Mouse (Mus musculus) forebrain, postnatal 0 days (tissue): ENCODE measurements around the gene H2afj. TPM values are rescaled to one million over a fixed set of nuclear protein-coding genes. Genes with fewer than 3 reads are reported as not detected.
"Not testable (repeated sequence)": the region's sequence is repeated elsewhere in the genome, so short reads cannot be mapped to it uniquely, and the experiment has no call there.

Experiments
- ATAC-seq: fragments of 200-750 bp; cut with Nextera tagmentation; 2 replicates; pipeline ENCODE4 v1.8.0; 2017; ENCODE audit warnings: mild to moderate bottlenecking, moderate library complexity
- DNase-seq: peaks from one replicate; pipeline ENCODE4 v3.0.0-alpha.2; 2015
- H3K27ac ChIP-seq: fragments of 300-500 bp; sonication (generic); 2 replicates; pipeline ENCODE4 v1.5.1; 2014; ENCODE audit warnings: low read depth, mild to moderate bottlenecking, antibody characterized with exemption, low read length, moderate library complexity, mixed read lengths
- H3K27me3 ChIP-seq: fragments of 300-500 bp; sonication (generic); 2 replicates; pipeline ENCODE4 v1.6.1; 2014; ENCODE audit warnings: mild to moderate bottlenecking, low read length, mixed read lengths; ENCODE audit not compliant: insufficient read depth
- H3K36me3 ChIP-seq: fragments of 300-500 bp; sonication (generic); 2 replicates; pipeline ENCODE4 v1.6.1; 2014; ENCODE audit warnings: mild to moderate bottlenecking, moderate library complexity; ENCODE audit not compliant: insufficient read depth
- H3K4me1 ChIP-seq: fragments of 300-500 bp; sonication (generic); 2 replicates; pipeline ENCODE4 v1.6.1; 2014; ENCODE audit warnings: antibody characterized with exemption; ENCODE audit not compliant: insufficient read depth
- H3K4me2 ChIP-seq: fragments of 300-500 bp; sonication (generic); 2 replicates; pipeline ENCODE4 v1.6.1; 2014; ENCODE audit warnings: low read depth, mild to moderate bottlenecking, moderate library complexity
- H3K4me3 ChIP-seq: fragments of 300-500 bp; sonication (generic); 2 replicates; pipeline ENCODE4 v1.5.1; 2014; ENCODE audit warnings: low read depth, low read length, mixed read lengths
- H3K9ac ChIP-seq: fragments of 300-500 bp; sonication (generic); 2 replicates; pipeline ENCODE4 v1.6.1; 2014; ENCODE audit warnings: mild to moderate bottlenecking
- H3K9me3 ChIP-seq: fragments of 300-500 bp; sonication (generic); 2 replicates; pipeline ENCODE4 v1.6.1; 2016; ENCODE audit warnings: low read length
- CTCF ChIP-seq: sonication (generic); IDR thresholded peaks from 2 replicates; pipeline ENCODE4 v1.5.1; 2016; ENCODE audit warnings: antibody characterized with exemption, control low read depth, low read depth
- WGBS: fragments of 180-500 bp; shearing (Covaris S2); extraction: QIAGEN DNeasy Blood & Tissue Kit; methylation state at CpG from one replicate; pipeline ENCODE4 v1.1.7; 2014; 5-methylcytosine and 5-hydroxymethylcytosine counted together
- polyA plus RNA-seq: library from polyadenylated mRNA; unstranded; fragments of >200 nt; fragmentation: Nextera tagmentation; extraction: Ambion mirVana; gene quantifications from 2 replicates; pipeline ENCODE4 v1.2.1, GENCODE M21; 2015
- total RNA-seq: library from RNA; depleted of rRNA; stranded (reverse); fragments of >200 nt; gene quantifications from 2 replicates; pipeline ENCODE4 v1.2.3, GENCODE M21; 2014

Gene H2afj
- total and polyA plus RNA-seq, 2 experiments from 2014 or later: 31.7 to 119 TPM

GRCm38 (mm10) chr6:136782761-136783160 is 25.3 kb upstream of the H2afj start:
- no peak for DNase-seq

DNA sequence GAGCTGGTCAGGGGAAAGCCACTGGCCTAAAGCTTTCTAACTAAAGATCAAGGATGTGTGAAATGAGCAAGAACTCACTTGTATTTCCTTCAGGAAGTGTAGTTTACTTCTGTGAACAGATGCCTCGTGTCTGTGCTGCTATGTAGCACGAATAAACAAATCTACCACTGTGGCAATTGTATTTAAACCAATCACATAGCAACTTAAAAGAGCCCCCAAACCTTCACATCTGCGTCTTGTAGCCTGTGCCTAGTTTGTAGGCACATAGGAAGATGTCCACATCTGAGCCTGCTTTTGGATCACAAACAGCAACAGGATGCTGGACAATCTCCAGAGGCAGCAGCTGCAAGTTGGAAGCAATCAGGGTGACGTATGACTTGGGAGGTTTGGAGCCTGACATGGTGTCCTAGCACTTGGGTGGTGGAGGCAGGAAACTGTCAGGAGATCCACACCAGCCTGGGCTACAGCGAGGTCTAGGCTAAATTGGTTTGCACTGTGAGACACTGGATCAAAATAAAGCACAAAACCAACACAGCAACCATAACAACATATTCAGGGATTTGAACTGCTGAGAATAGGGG is 18.6 kb upstream of the H2afj start:
- no peak for TF ChIP-seq CTCF
- ATAC-seq (no peak), DNase-seq (no peak)
- no peaks in the 10 kb centered on the region for H3K9me3 ChIP-seq
- H3K27ac ChIP-seq: no peak overlapping the region
- no peak overlapping the region for H3K4me2 ChIP-seq
- WGBS: 73% methylated on average over 5 of the region's 5 CpGs
- H3K27me3 ChIP-seq: peaks cover 6% of the 10 kb centered on the region; the same call in 1 of the 2 replicates
- H3K4me1 ChIP-seq: 0 out of 2 replicates have a peak, but pooled peaks cover 4% of the 10 kb centered on the region
- H3K9ac ChIP-seq: no peak overlapping the region
- H3K36me3 ChIP-seq: no peaks in the 10 kb centered on the region
- no peak overlapping the region for H3K4me3 ChIP-seq

More at GRCm38 (mm10) chr6:136782761-136783160, 25.3 kb upstream of the H2afj start:
- Histone ChIP-seq H3K27me3 (no peaks in the 10 kb centered on the region), H3K27ac (no peak overlapping the region), H3K36me3 (no peaks in the 10 kb centered on the region), H3K4me1 (no peaks in the 10 kb centered on the region), H3K4me3 (no peak overlapping the region), H3K9me3 (no peaks in the 10 kb centered on the region), H3K9ac (no peak overlapping the region), H3K4me2 (no peak overlapping the region)
- TF ChIP-seq CTCF: no peak
- 77% methylated on average over 9 of the region's 9 CpGs for whole genome bisulfite sequencing
- ATAC-seq: no peak

DNA sequence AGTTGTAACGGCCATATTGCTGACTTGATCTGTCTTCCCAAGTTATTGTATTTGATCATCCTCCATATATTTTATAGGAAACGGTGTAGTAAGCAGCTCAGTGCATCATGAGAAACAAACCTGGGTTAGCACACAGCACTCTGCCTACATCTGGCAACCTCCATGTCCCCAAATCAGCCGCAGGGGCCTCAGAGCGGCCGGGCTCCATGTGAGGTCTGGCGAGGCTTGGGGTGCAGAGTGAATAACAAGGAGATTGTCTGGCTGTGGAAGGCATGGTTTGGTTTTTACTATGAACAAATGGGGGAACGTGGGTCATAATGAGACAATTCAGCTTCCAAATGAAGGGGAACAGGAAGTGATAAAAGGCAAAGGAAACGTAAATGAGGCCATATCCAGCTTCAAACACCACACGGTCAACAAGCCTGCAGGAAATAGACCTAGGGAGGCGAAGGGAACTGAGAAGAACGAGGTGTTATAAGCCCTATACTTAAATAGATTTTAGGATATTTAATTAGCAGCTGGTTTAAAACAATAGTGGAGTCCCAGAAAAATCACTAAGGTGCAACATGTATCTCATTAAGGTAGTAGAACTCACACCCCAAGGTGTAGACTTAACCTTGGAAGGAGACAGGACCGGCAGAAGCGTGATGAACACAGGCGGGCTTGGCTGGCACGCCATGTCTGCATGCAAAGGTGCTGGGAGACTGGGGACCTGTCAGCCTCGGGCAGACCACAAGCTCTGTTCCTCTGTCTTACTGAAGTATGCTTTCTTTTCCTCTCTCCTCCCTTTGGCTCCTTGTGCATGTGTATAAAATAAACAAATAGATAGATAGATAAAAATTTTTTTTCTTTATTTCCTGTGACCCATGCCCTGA is 14.9 kb upstream of the H2afj start:
- ATAC-seq (no peak), DNase-seq (no peak)
- no peak overlapping the region for H3K9ac ChIP-seq
- H3K27me3 ChIP-seq: peaks cover 6% of the 10 kb centered on the region; the same call in 1 of the 2 replicates
- no peaks in the 10 kb centered on the region for H3K36me3 ChIP-seq
- H3K4me1 ChIP-seq: 0 out of 2 replicates have a peak, but pooled peaks cover 4% of the 10 kb centered on the region
- WGBS: 26% methylated on average over 16 of the region's 16 CpGs
- TF ChIP-seq CTCF: no peak
- peak overlapping the region; percentile 57 for H3K4me2 ChIP-seq
- H3K9me3 ChIP-seq: no peaks in the 10 kb centered on the region
- H3K4me3 ChIP-seq: peak overlapping the region; percentile 30; the same call in 1 of the 2 replicates
- H3K27ac ChIP-seq: no peak overlapping the region

- Histone ChIP-seq H3K4me1 (0 out of 2 replicates have a peak, but pooled peaks cover 4% of the 10 kb centered on the region), H3K27me3 (peaks cover 6% of the 10 kb centered on the region; the same call in 1 of the 2 replicates), H3K9me3 (no peaks in the 10 kb centered on the region), H3K27ac (no peak overlapping the region), H3K4me3 (peak overlapping the region; percentile 30), H3K9ac (0 out of 2 replicates have a peak overlapping the region, but pooled peaks have one; percentile 14), H3K4me2 (peak overlapping the region; percentile 57), H3K36me3 (no peaks in the 10 kb centered on the region)
- TF ChIP-seq CTCF: no peak
- WGBS: 2% methylated on average over 24 of the region's 24 CpGs
- peak; percentile 12; the same call in 1 of the 2 replicates for ATAC-seq
- no peak for DNase-seq
Observed at GRCm38 (mm10) chr6:136793831-136794525, 14.1 kb upstream of the H2afj start.

- no peak for ATAC-seq
- WGBS: 69% methylated on average over 1 of the region's 1 CpGs
- H3K4me2 ChIP-seq: no peak overlapping the region
- no peak overlapping the region for H3K9ac ChIP-seq
- H3K4me1 ChIP-seq: 0 out of 2 replicates have a peak, but pooled peaks cover 4% of the 10 kb centered on the region
- H3K9me3 ChIP-seq: no peaks in the 10 kb centered on the region
- no peak overlapping the region for H3K4me3 ChIP-seq
- H3K27me3 ChIP-seq: peaks cover 6% of the 10 kb centered on the region; the same call in 1 of the 2 replicates
- no peak overlapping the region for H3K27ac ChIP-seq
- no peak for TF ChIP-seq CTCF
- no peak for DNase-seq
- H3K36me3 ChIP-seq: no peaks in the 10 kb centered on the region
Observed at GRCm38 (mm10) chr6:136795110-136795509, 12.9 kb upstream of the H2afj start.

DNA sequence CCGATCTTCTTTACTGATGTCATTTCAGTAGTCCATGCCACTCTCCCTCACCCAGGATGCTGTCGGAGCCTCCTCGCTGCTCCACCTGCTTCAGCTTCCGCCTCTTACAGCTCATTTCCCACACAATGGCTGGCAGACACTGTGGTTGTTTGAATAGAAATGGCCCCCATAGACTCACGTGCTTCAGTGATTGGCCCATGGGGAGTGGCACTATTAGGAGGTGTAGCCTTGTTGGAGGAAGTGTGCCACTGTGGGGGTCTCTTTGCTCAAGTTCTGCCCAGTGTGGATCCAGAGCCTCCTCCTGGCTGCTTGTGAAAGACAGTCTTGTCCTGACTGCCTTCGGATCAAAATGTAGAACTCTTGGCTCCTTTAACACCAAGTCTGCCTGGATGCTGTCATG is 12.2 kb upstream of the H2afj start:
- Histone ChIP-seq H3K4me3 (no peak overlapping the region), H3K4me1 (0 out of 2 replicates have a peak, but pooled peaks cover 4% of the 10 kb centered on the region), H3K4me2 (no peak overlapping the region), H3K27me3 (peaks cover 6% of the 10 kb centered on the region; the same call in 1 of the 2 replicates), H3K27ac (no peak overlapping the region), H3K9me3 (no peaks in the 10 kb centered on the region), H3K9ac (no peak overlapping the region), H3K36me3 (no peaks in the 10 kb centered on the region)
- TF ChIP-seq CTCF: no peak
- no peak for ATAC-seq
- DNase-seq: no peak
- 50% methylated on average over 6 of the region's 6 CpGs for WGBS

- not testable (repeated sequence) for DNase-seq, H3K27me3 ChIP-seq, H3K36me3 ChIP-seq, H3K4me3 ChIP-seq, H3K9me3 ChIP-seq, ATAC-seq, H3K4me2 ChIP-seq, H3K9ac ChIP-seq, H3K27ac ChIP-seq, H3K4me1 ChIP-seq
- WGBS: 90% methylated on average over 3 of the region's 3 CpGs
Observed at GRCm38 (mm10) chr6:136797874-136798693, 10.0 kb upstream of the H2afj start.
